Mouse (Mus musculus): ENCODE measurements around the gene E430018J23Rik. TPM values are rescaled to one million over a fixed set of nuclear protein-coding genes. Genes with fewer than 3 reads are reported as not detected.
"Not testable (repeated sequence)": the region's sequence is repeated elsewhere in the genome, so short reads cannot be mapped to it uniquely, and the experiment has no call there.

The E430018J23Rik gene
- total RNA-seq, 2 experiments from 2014 or later, result 8.7 to 9.9 TPM

GRCm38 (mm10) chr7:127341861-127342260 lies 51.6 kb downstream of the E430018J23Rik start:
- DNase-seq, result not testable (repeated sequence)

DNA sequence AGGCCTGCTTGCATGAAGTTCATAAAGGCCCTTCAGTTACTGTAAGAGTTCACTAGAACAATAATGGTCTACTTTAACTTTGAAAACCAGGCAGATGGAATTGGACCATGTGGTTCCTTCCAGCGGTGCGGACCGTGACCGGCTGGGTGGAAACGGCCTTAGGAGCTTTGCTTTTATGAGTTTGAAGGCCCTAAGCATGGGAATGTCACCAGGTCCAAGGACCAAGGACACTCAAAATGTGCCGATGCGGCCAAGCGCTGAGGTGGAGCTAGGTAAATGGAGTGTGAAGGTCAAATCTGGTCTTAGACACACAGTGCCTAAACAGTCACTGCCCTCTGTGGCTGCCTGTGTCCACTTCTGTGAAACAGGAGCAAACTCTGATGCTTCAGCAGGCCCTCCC lies 52.1 kb downstream of the E430018J23Rik start:
- no peak for DNase-seq

Other genes with a start within 250 kb of the E430018J23Rik start
- gene Cd2bp2, start 197.6 kb downstream of the E430018J23Rik start, total RNA-seq (2021), result 10 to 100 TPM; 59.3 to 61.0 TPM
- 10 to 100 TPM; 40.7 to 48.4 TPM for gene Tbc1d10b, start 185.2 kb downstream of the E430018J23Rik start, total RNA-seq (2021)
- 1 to 10 TPM; 1.9 to 2.7 TPM for gene Mylpf, start 184.7 kb downstream of the E430018J23Rik start, total RNA-seq (2021)
- 10 to 100 TPM; 10.1 to 11.9 TPM for gene Zfp553, start 160.6 kb downstream of the E430018J23Rik start, total RNA-seq (2021)
- 1 to 10 TPM; 5.6 to 7.9 TPM for gene Sept1, start 160.5 kb downstream of the E430018J23Rik start, total RNA-seq (2021)
- 10 to 100 TPM; 28.0 to 34.2 TPM for gene Zfp771, start 149.4 kb downstream of the E430018J23Rik start, total RNA-seq (2021)
- gene Dctpp1, start 132.9 kb downstream of the E430018J23Rik start, total RNA-seq (2021), result 10 to 100 TPM; 27.8 to 49.1 TPM
- gene Sephs2, start 119.6 kb downstream of the E430018J23Rik start, total RNA-seq (2021), result 100 to 1,000 TPM in 1 of 2 experiments, 10 to 100 TPM in 1; 65.9 to 128 TPM
- 1 to 10 TPM; 1.1 to 1.8 TPM for gene Itgal, start 97.4 kb downstream of the E430018J23Rik start, total RNA-seq (2021)
- gene Zfp768, start 48.0 kb downstream of the E430018J23Rik start, total RNA-seq (2021), result 10 to 100 TPM; 25.9 to 26.1 TPM
- gene Zfp747, start 17.6 kb downstream of the E430018J23Rik start, total RNA-seq (2021), result 10 to 100 TPM; 10.7 to 12.2 TPM
- 1 to 10 TPM; 4.7 to 5.2 TPM for gene 9130019O22Rik, start 6.5 kb downstream of the E430018J23Rik start, total RNA-seq (2021)
- 1 to 10 TPM; 6.4 to 7.9 TPM for gene Zfp764, start 13.2 kb upstream of the E430018J23Rik start, total RNA-seq (2021)
- gene Zfp688, start 28.4 kb upstream of the E430018J23Rik start, total RNA-seq (2021), result 10 to 100 TPM; 12.7 to 12.8 TPM
- 1 to 10 TPM; 3.8 to 4.4 TPM for gene Zfp689, start 55.5 kb upstream of the E430018J23Rik start, total RNA-seq (2021)
- gene Prr14, start 66.0 kb upstream of the E430018J23Rik start, total RNA-seq (2021), result 10 to 100 TPM; 44.3 to 48.3 TPM
- gene Fbrs, start 85.6 kb upstream of the E430018J23Rik start, total RNA-seq (2021), result 10 to 100 TPM; 56.5 to 66.7 TPM
- gene Srcap, start 118.4 kb upstream of the E430018J23Rik start, total RNA-seq (2021), result 10 to 100 TPM; 83.6 to 95.9 TPM
- 10 to 100 TPM; 19.6 to 20.2 TPM for gene Gm42715, start 126.0 kb upstream of the E430018J23Rik start, total RNA-seq (2021)
- gene Tmem265, start 167.8 kb upstream of the E430018J23Rik start, total RNA-seq (2021), result not detected
- gene Phkg2, start 179.7 kb upstream of the E430018J23Rik start, total RNA-seq (2021), result 10 to 100 TPM; 35.4 to 43.1 TPM
- gene Ccdc189, start 195.0 kb upstream of the E430018J23Rik start, total RNA-seq (2021), result 1 to 10 TPM; 7.0 to 7.8 TPM
- 10 to 100 TPM; 55.8 to 60.8 TPM for gene Rnf40, start 195.1 kb upstream of the E430018J23Rik start, total RNA-seq (2021)
- gene Zfp629, start 222.2 kb upstream of the E430018J23Rik start, total RNA-seq (2021), result 10 to 100 TPM; 19.7 to 20.6 TPM